Mouse (Mus musculus) MEL (cell line): ENCODE measurements around the gene Gm11037. TPM values are rescaled to one million over a fixed set of nuclear protein-coding genes. Genes with fewer than 3 reads are reported as not detected.
A peak's percentile ranks its signal among the peaks of the same experiment; 100 is the strongest.

ENCODE experiments used
- DNase-seq: peaks from one replicate; pipeline ENCODE4 v3.0.0; 2011; ENCODE audit warnings: low read depth, low spot score
- H3K27ac ChIP-seq: 2 replicates; pipeline ENCODE4 v1.5.1; 2012; ENCODE audit warnings: low read depth, mild to moderate bottlenecking, control low read depth, low read length, moderate library complexity; ENCODE audit not compliant: control insufficient read depth
- H3K27me3 ChIP-seq, 2 experiments: fragments of 150-350 bp in 1 of 2; sonication (generic) in 1 of 2; 2 replicates each; pipeline ENCODE4 v1.6.1; 2012; ENCODE audit warnings: low read length in 2 of 2, mild to moderate bottlenecking in 2 of 2, improper control_type of control experiment in 1 of 2, moderate library complexity in 1 of 2; ENCODE audit not compliant: insufficient read depth in 2 of 2, control insufficient read depth in 1 of 2
- H3K36me3 ChIP-seq, 2 experiments: 2 replicates each; pipeline ENCODE4 v1.6.1; 2012 to 2014; ENCODE audit warnings: low read length in 2 of 2, improper control_type of control experiment in 1 of 2, inconsistent platforms in 1 of 2, mild to moderate bottlenecking in 1 of 2; ENCODE audit not compliant: insufficient read depth in 2 of 2, control insufficient read depth in 1 of 2
- H3K4me1 ChIP-seq, 2 experiments: fragments of 150-350 bp in 1 of 2; sonication (generic) in 1 of 2; 2 replicates each; pipeline ENCODE4 v1.6.1; 2012; ENCODE audit warnings: low read length in 2 of 2, improper control_type of control experiment in 1 of 2, mild to moderate bottlenecking in 1 of 2; ENCODE audit not compliant: insufficient read depth in 2 of 2, control insufficient read depth in 1 of 2
- H3K4me3 ChIP-seq, 2 experiments: fragments of 150-350 bp in 1 of 2; sonication (generic) in 1 of 2; 2 replicates each; pipeline ENCODE4 v1.5.1; 2012; ENCODE audit warnings: low read depth in 2 of 2, low read length in 2 of 2, mild to moderate bottlenecking in 2 of 2, moderate library complexity in 2 of 2, control low read depth in 1 of 2, improper control_type of control experiment in 1 of 2; ENCODE audit not compliant: control insufficient read depth in 1 of 2, insufficient read depth in 1 of 2
- H3K79me2 ChIP-seq: 2 replicates; pipeline ENCODE4 v1.6.1; 2012; ENCODE audit warnings: mild to moderate bottlenecking, low read length, moderate library complexity; ENCODE audit not compliant: control insufficient read depth, poor library complexity, insufficient read depth
- H3K9ac ChIP-seq: 2 replicates; pipeline ENCODE4 v1.6.1; 2012; ENCODE audit warnings: low read depth, mild to moderate bottlenecking, control low read depth, low read length, moderate library complexity; ENCODE audit not compliant: control insufficient read depth, poor library complexity, severe bottlenecking
- H3K9me3 ChIP-seq: fragments of 150-350 bp; sonication (generic); replicated peaks from 2 replicates; pipeline ENCODE4 v1.6.1; 2012; ENCODE audit warnings: mild to moderate bottlenecking, low read length, improper control_type of control experiment, moderate library complexity; ENCODE audit not compliant: insufficient read depth
- BHLHE40 ChIP-seq: IDR thresholded peaks from 2 replicates; pipeline ENCODE4 v1.6.1; 2012; ENCODE audit warnings: low read depth, mild to moderate bottlenecking, inconsistent platforms, low read length, improper control_type of control experiment, borderline replicate concordance
- CHD2 ChIP-seq: IDR thresholded peaks from 2 replicates; pipeline ENCODE4 v1.6.1; 2011; ENCODE audit warnings: low read length, improper control_type of control experiment
- CTCF ChIP-seq, 3 experiments: IDR thresholded peaks in 2 of 3; conservative IDR thresholded peaks in 1 of 3; 2 replicates each; pipeline ENCODE4 v1.5.1; 2011 to 2012; ENCODE audit warnings: low read length in 3 of 3, low read depth in 2 of 3, mild to moderate bottlenecking in 2 of 3, improper control_type of control experiment in 1 of 3, inconsistent platforms in 1 of 3, mixed read lengths in 1 of 3, moderate library complexity in 1 of 3; ENCODE audit not compliant: control insufficient read depth in 1 of 3, insufficient read depth in 1 of 3, poor library complexity in 1 of 3, severe bottlenecking in 1 of 3
- EP300 ChIP-seq, 2 experiments: IDR thresholded peaks; 2 replicates each; pipeline ENCODE4 v1.6.1; 2011; ENCODE audit warnings: improper control_type of control experiment in 2 of 2, low read length in 2 of 2, low read depth in 1 of 2, mild to moderate bottlenecking in 1 of 2
- ETS1 ChIP-seq: IDR thresholded peaks from 2 replicates; pipeline ENCODE4 v1.6.1; 2012; ENCODE audit warnings: low read depth, mild to moderate bottlenecking, inconsistent platforms, low read length, improper control_type of control experiment, moderate library complexity
- GABPA ChIP-seq: IDR thresholded peaks from 2 replicates; pipeline ENCODE4 v1.6.1; 2012; ENCODE audit warnings: low read depth, mild to moderate bottlenecking, inconsistent platforms, low read length, improper control_type of control experiment, moderate library complexity
- MAZ ChIP-seq: IDR thresholded peaks from 2 replicates; pipeline ENCODE4 v1.6.1; 2012; ENCODE audit warnings: low read depth, mild to moderate bottlenecking, inconsistent platforms, low read length, improper control_type of control experiment
- MEF2A ChIP-seq: IDR thresholded peaks from 2 replicates; pipeline ENCODE4 v1.6.1; 2014; ENCODE audit warnings: low read depth, mild to moderate bottlenecking, inconsistent platforms, low read length, improper control_type of control experiment; ENCODE audit not compliant: poor library complexity, insufficient replicate concordance, severe bottlenecking; ENCODE audit errors: extremely low read depth
- MXI1 ChIP-seq: IDR thresholded peaks from 2 replicates; pipeline ENCODE4 v1.6.1; 2011; ENCODE audit warnings: mild to moderate bottlenecking, low read depth, low read length, improper control_type of control experiment
- MYB ChIP-seq: IDR thresholded peaks from 2 replicates; pipeline ENCODE4 v1.6.1; 2011; ENCODE audit warnings: mild to moderate bottlenecking, low read depth, low read length, improper control_type of control experiment
- MYC ChIP-seq: IDR thresholded peaks from 2 replicates; pipeline ENCODE4 v1.6.1; 2011; ENCODE audit warnings: low read depth, mild to moderate bottlenecking, low read length, improper control_type of control experiment, moderate library complexity
- POLR2A ChIP-seq, 2 experiments: IDR thresholded peaks; 2 replicates each; pipeline ENCODE4 v1.6.1; 2011 to 2012; ENCODE audit warnings: low read length in 2 of 2, mild to moderate bottlenecking in 2 of 2, control low read depth in 1 of 2, improper control_type of control experiment in 1 of 2, low read depth in 1 of 2, moderate library complexity in 1 of 2; ENCODE audit not compliant: control insufficient read depth in 1 of 2, insufficient read depth in 1 of 2, poor library complexity in 1 of 2
- RAD21 ChIP-seq: IDR thresholded peaks from 2 replicates; pipeline ENCODE4 v1.6.1; 2011; ENCODE audit warnings: mild to moderate bottlenecking, low read depth, low read length, improper control_type of control experiment
- RCOR1 ChIP-seq: IDR thresholded peaks from 2 replicates; pipeline ENCODE4 v1.6.1; 2012; ENCODE audit warnings: low read depth, mild to moderate bottlenecking, inconsistent platforms, low read length, improper control_type of control experiment
- SIN3A ChIP-seq: IDR thresholded peaks from 2 replicates; pipeline ENCODE4 v1.6.1; 2012; ENCODE audit warnings: low read length, improper control_type of control experiment, inconsistent platforms
- SMC3 ChIP-seq: IDR thresholded peaks from 2 replicates; pipeline ENCODE4 v1.6.1; 2011; ENCODE audit warnings: low read depth, low read length, improper control_type of control experiment
- TBP ChIP-seq: IDR thresholded peaks from 2 replicates; pipeline ENCODE4 v1.8.0; 2011; ENCODE audit warnings: low read depth, low read length, improper control_type of control experiment
- TCF12 ChIP-seq: IDR thresholded peaks from 2 replicates; pipeline ENCODE4 v1.6.1; 2014; ENCODE audit warnings: low read depth, mild to moderate bottlenecking, inconsistent platforms, low read length, improper control_type of control experiment, moderate library complexity
- USF1 ChIP-seq: IDR thresholded peaks from 2 replicates; pipeline ENCODE4 v1.6.1; 2014; ENCODE audit warnings: low read depth, mild to moderate bottlenecking, inconsistent platforms, low read length, improper control_type of control experiment, moderate library complexity
- USF2 ChIP-seq, 2 experiments: IDR thresholded peaks; 2 replicates each; pipeline ENCODE4 v1.6.1; 2011 to 2012; ENCODE audit warnings: improper control_type of control experiment in 2 of 2, low read length in 2 of 2, borderline replicate concordance in 1 of 2, inconsistent platforms in 1 of 2, low read depth in 1 of 2, mild to moderate bottlenecking in 1 of 2; ENCODE audit not compliant: insufficient read depth in 1 of 2
- ZC3H11A ChIP-seq: IDR thresholded peaks from 2 replicates; pipeline ENCODE4 v1.6.1; 2012; ENCODE audit warnings: low read depth, mild to moderate bottlenecking, inconsistent platforms, low read length, improper control_type of control experiment
- ZMIZ1 ChIP-seq: IDR thresholded peaks from 2 replicates; pipeline ENCODE4 v1.6.1; 2012; ENCODE audit warnings: low read depth, mild to moderate bottlenecking, inconsistent platforms, low read length, improper control_type of control experiment, moderate library complexity
- polyA plus RNA-seq, 2 experiments: library from polyadenylated mRNA; stranded (reverse) in 1 of 2; unstranded in 1 of 2; fragments of >175 nt in 1 of 2; fragments of >200 nt in 1 of 2; gene quantifications; 2 replicates each; pipeline versions ENCODE4 v1.2.1 to v1.2.4; 2012; ENCODE audit warnings: low replicate concordance in 2 of 2, low read depth in 1 of 2; ENCODE audit not compliant: insufficient read length in 2 of 2, insufficient read depth in 1 of 2, missing spikeins in 1 of 2
- total RNA-seq: library from RNA; depleted of rRNA; stranded (reverse); fragments of 300-350 nt; gene quantifications from 2 replicates; pipeline ENCODE4 v1.2.3, GENCODE M21; 2012

The Gm11037 gene
- total and polyA plus RNA-seq, 3 experiments, result not detected

- TF ChIP-seq MEF2A, result no peak
- TF ChIP-seq CTCF (IDR thresholded peaks at IDR 0.05 in 2 of 3, conservative IDR thresholded peaks at IDR 0.05 in 1 of 3; ENCODE audit: control insufficient read depth in 1 of 3, insufficient read depth in 1 of 3, low read depth in 2 of 3, low read length in 3 of 3, poor library complexity in 1 of 3, severe bottlenecking in 1 of 3), result peak; percentile 73 to 84 (median 81)
- no peak for TF ChIP-seq CHD2
- no peak for TF ChIP-seq MYC
- TF ChIP-seq SIN3A, result 0 out of 2 replicates have a peak, but pooled peaks have one; percentile 20
- peak; percentile 75 for TF ChIP-seq SMC3
- no peak for TF ChIP-seq USF1
- TF ChIP-seq MXI1, result no peak
- peak; percentile 51 for TF ChIP-seq RAD21
- TF ChIP-seq ZMIZ1, result 0 out of 2 replicates have a peak, but pooled peaks have one; percentile 5
- TF ChIP-seq USF2 (IDR thresholded peaks at IDR 0.05; ENCODE audit: borderline replicate concordance in 1 of 2, insufficient read depth in 1 of 2, low read depth in 1 of 2, low read length in 2 of 2), result no peak
- TF ChIP-seq ZC3H11A, result peak; percentile 38
- TF ChIP-seq POLR2A (IDR thresholded peaks at IDR 0.05; ENCODE audit: control insufficient read depth in 1 of 2, insufficient read depth in 1 of 2, low read depth in 1 of 2, low read length in 2 of 2, poor library complexity in 1 of 2), result peak in 1 of 2 experiments; percentile 22; a peak in 1 of 4 replicates
- Histone ChIP-seq H3K79me2 (no peaks in the 10 kb centered on the region), H3K9me3 (no peaks in the 10 kb centered on the region), H3K4me3 (peak overlapping the region; percentile 28 to 31; a peak in 3 of 4 replicates), H3K27me3 (no peaks in the 10 kb centered on the region), H3K36me3 (no peaks in the 10 kb centered on the region; a peak in 1 of 4 replicates), H3K4me1 (peaks cover 0 to 7% of the 10 kb centered on the region in 2 experiments; a peak in 2 of 4 replicates), H3K27ac (no peak overlapping the region), H3K9ac (peak overlapping the region; percentile 46)
- peak; percentile 91 for DNase-seq
Observed at GRCm38 (mm10) chr2:131142592-131142991, 9.3 kb downstream of the Gm11037 start.

DNA sequence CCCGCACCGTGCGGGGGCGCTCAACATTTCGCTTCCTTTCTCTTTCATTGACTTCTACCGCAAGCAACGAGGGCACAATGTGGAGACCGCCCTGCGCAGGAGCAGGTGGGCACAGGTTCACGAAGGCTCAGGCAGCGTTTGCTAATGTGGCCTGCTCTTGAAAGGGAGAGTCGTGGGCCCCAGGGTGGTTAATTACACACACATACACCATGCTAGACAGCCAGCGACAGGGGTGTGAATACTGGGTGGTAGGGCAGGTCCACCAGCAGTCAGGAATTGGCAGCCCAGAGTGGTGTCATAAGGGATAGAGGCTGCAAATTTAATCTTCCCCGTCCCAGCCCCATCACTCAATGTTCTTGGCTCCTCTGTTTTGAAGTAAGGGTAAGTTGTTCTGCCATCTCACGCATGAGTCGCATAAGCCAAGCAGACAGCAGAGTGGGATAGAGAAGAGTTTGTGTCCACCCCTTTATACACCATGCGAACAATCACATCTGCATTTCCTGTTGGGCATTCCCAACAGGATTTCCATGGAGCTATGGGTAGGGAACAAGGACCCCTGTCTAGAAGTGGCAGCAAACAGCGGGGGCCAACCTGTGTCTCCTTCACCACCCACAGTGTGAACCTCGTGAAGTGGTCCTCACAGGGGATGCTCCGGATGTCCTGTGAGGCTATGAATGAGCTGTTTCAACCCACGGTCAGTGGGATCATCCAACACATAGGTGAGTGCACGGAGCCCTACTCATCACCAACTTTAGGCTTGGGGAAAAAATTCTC, 9.9 kb downstream of the Gm11037 start:
- Histone ChIP-seq H3K36me3 (no peaks in the 10 kb centered on the region; a peak in 1 of 4 replicates), H3K9ac (no peak overlapping the region), H3K27ac (no peak overlapping the region)
- no peak for DNase-seq
- no peak for TF ChIP-seq TCF12
- TF ChIP-seq ZC3H11A, result no peak
- TF ChIP-seq RCOR1, result no peak
- no peak for TF ChIP-seq MYB
- TF ChIP-seq MAZ, result no peak
- no peak for TF ChIP-seq TBP
- no peak for TF ChIP-seq ETS1
- no peak for TF ChIP-seq EP300 (IDR thresholded peaks at IDR 0.05; ENCODE audit: low read depth in 1 of 2, low read length in 2 of 2)
- TF ChIP-seq SIN3A, result no peak
- no peak for TF ChIP-seq RAD21
- TF ChIP-seq BHLHE40, result no peak
- TF ChIP-seq GABPA, result no peak
- TF ChIP-seq, all 39 proteins: peak for 0
- Histone ChIP-seq H3K79me2 (no peaks in the 10 kb centered on the region), H3K4me3 (no peak overlapping the region), H3K9me3 (no peaks in the 10 kb centered on the region), H3K27me3 (no peaks in the 10 kb centered on the region), H3K4me1 (peaks cover 0 to 7% of the 10 kb centered on the region in 2 experiments; a peak in 2 of 4 replicates)
